Mouse (Mus musculus): ENCODE data around the gene Ppp2r2d. TPM values are rescaled to one million over a fixed set of nuclear protein-coding genes. Genes with fewer than 3 reads are reported as not detected.
A peak's percentile ranks its signal among the peaks of the same experiment; 100 is the strongest.

The Ppp2r2d gene
- polyA plus RNA-seq, 1 experiment from 2014 or later, result 36.7 TPM

GRCm38 (mm10) chr7:138906441-138906840, 60.6 kb downstream of the Ppp2r2d start:
- H3K9ac ChIP-seq, result peak overlapping the region; percentile 65
- peak overlapping the region; percentile 69 for H3K4me2 ChIP-seq
- H3K4me3 ChIP-seq, result peak overlapping the region; percentile 45
- no peaks in the 10 kb centered on the region for H3K36me3 ChIP-seq
- H3K9me3 ChIP-seq (replicated peaks), result no peaks in the 10 kb centered on the region
- peak overlapping the region; percentile 84 for H3K27ac ChIP-seq (ENCODE audit: poor library complexity, severe bottlenecking)
- 59% methylated on average over 1 of the region's 1 CpGs for WGBS
- no peak for ATAC-seq (ENCODE audit: insufficient number of reproducible peaks, low FRiP score)
- H3K4me1 ChIP-seq (replicated peaks), result peaks cover 52% of the 10 kb centered on the region
- H3K27me3 ChIP-seq (replicated peaks), result no peaks in the 10 kb centered on the region

- peak; percentile 75 for ATAC-seq (ENCODE audit: insufficient number of reproducible peaks, low FRiP score)
- WGBS, result 4% methylated on average over 7 of the region's 7 CpGs
- Histone ChIP-seq H3K4me2 (peak overlapping the region; percentile 69), H3K27me3 (replicated peaks) (no peaks in the 10 kb centered on the region), H3K4me3 (peak overlapping the region; percentile 45), H3K36me3 (no peaks in the 10 kb centered on the region), H3K4me1 (replicated peaks) (peaks cover 52% of the 10 kb centered on the region), H3K9ac (peak overlapping the region; percentile 65), H3K9me3 (replicated peaks) (no peaks in the 10 kb centered on the region), H3K27ac (ENCODE audit: poor library complexity, severe bottlenecking) (peak overlapping the region; percentile 84)
These were observed 61.2 kb downstream of the Ppp2r2d start for GRCm38 (mm10) chr7:138907043-138907442.

- ATAC-seq (ENCODE audit: insufficient number of reproducible peaks, low FRiP score), result no peak
- no peaks in the 10 kb centered on the region for H3K27me3 ChIP-seq (replicated peaks)
- H3K4me2 ChIP-seq, result peak overlapping the region; percentile 72
- peaks cover 48% of the 10 kb centered on the region for H3K4me1 ChIP-seq (replicated peaks)
- peak overlapping the region; percentile 90 for H3K4me3 ChIP-seq
- no peaks in the 10 kb centered on the region for H3K36me3 ChIP-seq
- peak overlapping the region; percentile 97 for H3K9ac ChIP-seq
- no peaks in the 10 kb centered on the region for H3K9me3 ChIP-seq (replicated peaks)
- 56% methylated on average over 5 of the region's 5 CpGs for WGBS
- peak overlapping the region; percentile 87 for H3K27ac ChIP-seq (ENCODE audit: poor library complexity, severe bottlenecking)
These were observed 62.1 kb downstream of the Ppp2r2d start for GRCm38 (mm10) chr7:138907976-138908375.

- H3K36me3 ChIP-seq, result no peaks in the 10 kb centered on the region
- H3K4me2 ChIP-seq, result peak overlapping the region; percentile 72
- peak overlapping the region; percentile 97 for H3K9ac ChIP-seq
- H3K4me1 ChIP-seq (replicated peaks), result peaks cover 46% of the 10 kb centered on the region
- 7% methylated on average over 10 of the region's 10 CpGs for WGBS
- no peak for ATAC-seq (ENCODE audit: insufficient number of reproducible peaks, low FRiP score)
- peak overlapping the region; percentile 87 for H3K27ac ChIP-seq (ENCODE audit: poor library complexity, severe bottlenecking)
- no peaks in the 10 kb centered on the region for H3K27me3 ChIP-seq (replicated peaks)
- no peaks in the 10 kb centered on the region for H3K9me3 ChIP-seq (replicated peaks)
- H3K4me3 ChIP-seq, result peak overlapping the region; percentile 90
These were observed 62.9 kb downstream of the Ppp2r2d start for GRCm38 (mm10) chr7:138908768-138909276.

- ATAC-seq (ENCODE audit: insufficient number of reproducible peaks, low FRiP score), result peak; percentile 93
- Histone ChIP-seq H3K36me3 (no peaks in the 10 kb centered on the region), H3K27ac (ENCODE audit: poor library complexity, severe bottlenecking) (peak within 1 kb of the TSS; percentile 87), H3K9ac (peak within 1 kb of the TSS; percentile 97), H3K4me2 (peak within 1 kb of the TSS; percentile 72), H3K4me3 (peak within 1 kb of the TSS; percentile 90), H3K4me1 (replicated peaks) (peaks cover 41% of the 10 kb centered on the region), H3K9me3 (replicated peaks) (no peaks in the 10 kb centered on the region), H3K27me3 (replicated peaks) (no peaks in the 10 kb centered on the region)
- under 1% methylated on average over 66 of the region's 66 CpGs for WGBS
These were observed 63.7 kb downstream of the Ppp2r2d start, which contains the start of gene Bnip3 for GRCm38 (mm10) chr7:138909277-138910192. Gene Bnip3 (minus strand): TSS chr7:138909519.

GRCm38 (mm10) chr7:138910193-138910562, 64.3 kb downstream of the Ppp2r2d start:
- peak overlapping the region; percentile 90 for H3K4me3 ChIP-seq
- peak overlapping the region; percentile 97 for H3K9ac ChIP-seq
- peaks cover 36% of the 10 kb centered on the region for H3K4me1 ChIP-seq (replicated peaks)
- H3K36me3 ChIP-seq, result no peaks in the 10 kb centered on the region
- peak overlapping the region; percentile 72 for H3K4me2 ChIP-seq
- H3K27ac ChIP-seq (ENCODE audit: poor library complexity, severe bottlenecking), result peak overlapping the region; percentile 87
- no peaks in the 10 kb centered on the region for H3K27me3 ChIP-seq (replicated peaks)
- WGBS, result 25% methylated on average over 7 of the region's 7 CpGs
- no peak for ATAC-seq (ENCODE audit: insufficient number of reproducible peaks, low FRiP score)
- H3K9me3 ChIP-seq (replicated peaks), result no peaks in the 10 kb centered on the region

GRCm38 (mm10) chr7:138913616-138914015, 67.7 kb downstream of the Ppp2r2d start:
- H3K9ac ChIP-seq, result no peak overlapping the region
- 78% methylated on average over 3 of the region's 3 CpGs for WGBS
- H3K4me3 ChIP-seq, result no peak overlapping the region
- no peak overlapping the region for H3K4me2 ChIP-seq
- no peak overlapping the region for H3K27ac ChIP-seq (ENCODE audit: poor library complexity, severe bottlenecking)
- ATAC-seq (ENCODE audit: insufficient number of reproducible peaks, low FRiP score), result no peak
- no peaks in the 10 kb centered on the region for H3K9me3 ChIP-seq (replicated peaks)
- H3K4me1 ChIP-seq (replicated peaks), result peaks cover 10% of the 10 kb centered on the region
- no peaks in the 10 kb centered on the region for H3K27me3 ChIP-seq (replicated peaks)
- H3K36me3 ChIP-seq, result no peaks in the 10 kb centered on the region

GRCm38 (mm10) chr7:138919156-138919944, 73.5 kb downstream of the Ppp2r2d start:
- under 1% methylated on average over 26 of the region's 26 CpGs for WGBS
- Histone ChIP-seq H3K9ac (peak overlapping the region; percentile 62), H3K27me3 (replicated peaks) (no peaks in the 10 kb centered on the region), H3K27ac (ENCODE audit: poor library complexity, severe bottlenecking) (peak overlapping the region; percentile 89), H3K4me1 (replicated peaks) (peaks cover 7% of the 10 kb centered on the region), H3K36me3 (no peaks in the 10 kb centered on the region), H3K9me3 (replicated peaks) (no peaks in the 10 kb centered on the region), H3K4me2 (peak overlapping the region; percentile 76), H3K4me3 (peak overlapping the region; percentile 45)
- ATAC-seq (ENCODE audit: insufficient number of reproducible peaks, low FRiP score), result peak; percentile 89

- Histone ChIP-seq H3K36me3 (no peaks in the 10 kb centered on the region), H3K4me3 (no peak overlapping the region), H3K9ac (no peak overlapping the region)
These were observed 75.7 kb downstream of the Ppp2r2d start for GRCm38 (mm10) chr7:138921611-138922010.

GRCm38 (mm10) chr7:138923756-138924425, 78.0 kb downstream of the Ppp2r2d start:
- H3K4me3 ChIP-seq, result no peak overlapping the region
- no peak overlapping the region for H3K4me2 ChIP-seq
- 0 out of 2 replicates have a peak, but pooled peaks cover 5% of the 10 kb centered on the region for H3K27me3 ChIP-seq (replicated peaks)
- H3K4me1 ChIP-seq (replicated peaks), result peaks cover 6% of the 10 kb centered on the region
- H3K9me3 ChIP-seq (replicated peaks), result no peaks in the 10 kb centered on the region
- no peak overlapping the region for H3K27ac ChIP-seq (ENCODE audit: poor library complexity, severe bottlenecking)
- no peaks in the 10 kb centered on the region for H3K36me3 ChIP-seq
- 16% methylated on average over 3 of the region's 3 CpGs for WGBS
- no peak for ATAC-seq (ENCODE audit: insufficient number of reproducible peaks, low FRiP score)
- H3K9ac ChIP-seq, result no peak overlapping the region

More at GRCm38 (mm10) chr7:138921611-138922010, 75.7 kb downstream of the Ppp2r2d start:
- no peak overlapping the region for H3K4me2 ChIP-seq
- WGBS, result 92% methylated on average over 8 of the region's 8 CpGs
- H3K4me1 ChIP-seq (replicated peaks), result peaks cover 7% of the 10 kb centered on the region
- no peaks in the 10 kb centered on the region for H3K9me3 ChIP-seq (replicated peaks)
- no peak for ATAC-seq (ENCODE audit: insufficient number of reproducible peaks, low FRiP score)
- H3K27ac ChIP-seq (ENCODE audit: poor library complexity, severe bottlenecking), result no peak overlapping the region
- H3K27me3 ChIP-seq (replicated peaks), result 0 out of 2 replicates have a peak, but pooled peaks cover 5% of the 10 kb centered on the region
